Mouse (Mus musculus) thymus, adult 2 months (tissue): ENCODE results near the gene Thsd7b. TPM values are rescaled to one million over a fixed set of nuclear protein-coding genes. Genes with fewer than 3 reads are reported as not detected.
A peak's percentile ranks its signal among the peaks of the same experiment; 100 is the strongest.

Experiments
- DNase-seq: peaks from one replicate; pipeline ENCODE4 v3.0.0; 2021
- H3K27ac ChIP-seq: fragments of 200-500 bp; 2 replicates; pipeline ENCODE4 v1.5.1; 2012; ENCODE audit warnings: low read length, control low read depth; ENCODE audit not compliant: control insufficient read depth, insufficient read depth
- H3K27me3 ChIP-seq: fragments of 200-500 bp; 2 replicates; pipeline ENCODE4 v1.6.1; 2012; ENCODE audit warnings: mild to moderate bottlenecking, low read length, moderate library complexity, mixed read lengths; ENCODE audit not compliant: control insufficient read depth, insufficient read depth
- H3K36me3 ChIP-seq: fragments of 200-500 bp; 2 replicates; pipeline ENCODE4 v1.6.1; 2012; ENCODE audit warnings: mild to moderate bottlenecking, low read length, moderate library complexity; ENCODE audit not compliant: control insufficient read depth, insufficient read depth
- H3K4me1 ChIP-seq: fragments of 200-500 bp; replicated peaks from 2 replicates; pipeline ENCODE4 v1.6.1; 2012; ENCODE audit warnings: low read length; ENCODE audit not compliant: control insufficient read depth, insufficient read depth
- H3K4me3 ChIP-seq: fragments of 200-500 bp; 2 replicates; pipeline ENCODE4 v1.5.1; 2012; ENCODE audit warnings: mild to moderate bottlenecking, low read length, control low read depth, moderate library complexity; ENCODE audit not compliant: control insufficient read depth, insufficient read depth
- CTCF ChIP-seq: fragments of 200-500 bp; IDR thresholded peaks from 2 replicates; pipeline ENCODE4 v1.5.1; 2012; ENCODE audit warnings: mild to moderate bottlenecking, control low read depth, low read length, moderate library complexity, borderline replicate concordance; ENCODE audit not compliant: control insufficient read depth, poor library complexity, insufficient read depth; ENCODE audit errors: extremely low read depth
- POLR2A ChIP-seq: fragments of 200-500 bp; IDR thresholded peaks from 2 replicates; pipeline ENCODE4 v1.6.1; 2012; ENCODE audit warnings: mild to moderate bottlenecking, low read length, control low read depth, moderate library complexity; ENCODE audit not compliant: control insufficient read depth, poor library complexity, insufficient read depth; ENCODE audit errors: extremely low read depth
- WGBS: fragments of 180-500 bp; shearing (Covaris S2); methylation state at CpG from one replicate; pipeline ENCODE4 v1.1.7; 2018; 5-methylcytosine and 5-hydroxymethylcytosine counted together
- polyA plus RNA-seq: library from polyadenylated mRNA; depleted of rRNA; stranded (reverse); fragments of >200 nt; gene quantifications from 2 replicates; pipeline ENCODE4 v1.2.3, GENCODE M21; 2012; rRNA removed

Gene Thsd7b
- polyA plus RNA-seq: 0.13 and 0.55 TPM in 2 replicates

- Histone ChIP-seq H3K36me3 (no peaks in the 10 kb centered on the region), H3K4me3 (no peak within 1 kb of the TSS), H3K27ac (no peak within 1 kb of the TSS), H3K4me1 (no peaks in the 10 kb centered on the region), H3K27me3 (no peaks in the 10 kb centered on the region)
- WGBS: 5% methylated on average over 45 of the region's 45 CpGs
- TF ChIP-seq POLR2A: no peak
- no peak for TF ChIP-seq CTCF
- DNase-seq: no peak
These were observed at the start of gene Thsd7b for GRCm38 (mm10) chr1:129272982-129273937. TSS of gene Thsd7b (plus strand) at chr1:129273302.

- Histone ChIP-seq H3K36me3 (no peaks in the 10 kb centered on the region), H3K4me3 (no peak overlapping the region), H3K27me3 (no peaks in the 10 kb centered on the region), H3K4me1 (no peaks in the 10 kb centered on the region), H3K27ac (no peak overlapping the region)
- DNase-seq: peak; percentile 2
- TF ChIP-seq POLR2A (no peak), CTCF (no peak)
- 62% methylated on average over 3 of the region's 3 CpGs for WGBS
These were observed 28.8 kb upstream of the Thsd7b start for GRCm38 (mm10) chr1:129244292-129244691.

GRCm38 (mm10) chr1:129250704-129251443, 22.2 kb upstream of the Thsd7b start:
- WGBS: 89% methylated on average over 6 of the region's 6 CpGs
- Histone ChIP-seq H3K4me1 (no peaks in the 10 kb centered on the region), H3K27ac (no peak overlapping the region), H3K36me3 (no peaks in the 10 kb centered on the region), H3K4me3 (no peak overlapping the region), H3K27me3 (no peaks in the 10 kb centered on the region)
- TF ChIP-seq POLR2A (no peak), CTCF (no peak)
- DNase-seq: no peak

- WGBS: 84% methylated on average over 3 of the region's 3 CpGs
- H3K4me1 ChIP-seq: no peaks in the 10 kb centered on the region
These were observed 6.4 kb upstream of the Thsd7b start for GRCm38 (mm10) chr1:129266684-129267083.

GRCm38 (mm10) chr1:129304173-129304572, 31.1 kb downstream of the Thsd7b start:
- Histone ChIP-seq H3K27me3 (no peaks in the 10 kb centered on the region), H3K36me3 (no peaks in the 10 kb centered on the region), H3K4me1 (no peaks in the 10 kb centered on the region), H3K4me3 (no peak overlapping the region), H3K27ac (no peak overlapping the region)
- no peak for DNase-seq
- 97% methylated on average over 1 of the region's 1 CpGs for WGBS
- TF ChIP-seq POLR2A (no peak), CTCF (no peak)

More at GRCm38 (mm10) chr1:129266684-129267083, 6.4 kb upstream of the Thsd7b start:
- H3K36me3 ChIP-seq: no peaks in the 10 kb centered on the region
- H3K27ac ChIP-seq: no peak overlapping the region
- TF ChIP-seq POLR2A (no peak), CTCF (no peak)
- no peaks in the 10 kb centered on the region for H3K27me3 ChIP-seq
- no peak for DNase-seq
- no peak overlapping the region for H3K4me3 ChIP-seq

- H3K4me1 ChIP-seq: no peaks in the 10 kb centered on the region
- H3K27ac ChIP-seq: no peak overlapping the region
- TF ChIP-seq POLR2A (no peak), CTCF (no peak)
- WGBS: 79% methylated on average over 6 of the region's 6 CpGs
- DNase-seq: no peak
- no peak overlapping the region for H3K4me3 ChIP-seq
- no peaks in the 10 kb centered on the region for H3K36me3 ChIP-seq
- H3K27me3 ChIP-seq: no peaks in the 10 kb centered on the region
These were observed 51.3 kb downstream of the Thsd7b start for GRCm38 (mm10) chr1:129324388-129324787.
